Mouse (Mus musculus): ENCODE measurements around the gene Ptpn6.
"Not testable (repeated sequence)": the region's sequence is repeated elsewhere in the genome, so short reads cannot be mapped to it uniquely, and the experiment has no call there.

The Ptpn6 gene

GRCm38 (mm10) chr6:124699962-124700610 lies 38.4 kb downstream of the Ptpn6 start:
- DNase-seq (ENCODE audit: low read depth, low spot score), result no peak

DNA sequence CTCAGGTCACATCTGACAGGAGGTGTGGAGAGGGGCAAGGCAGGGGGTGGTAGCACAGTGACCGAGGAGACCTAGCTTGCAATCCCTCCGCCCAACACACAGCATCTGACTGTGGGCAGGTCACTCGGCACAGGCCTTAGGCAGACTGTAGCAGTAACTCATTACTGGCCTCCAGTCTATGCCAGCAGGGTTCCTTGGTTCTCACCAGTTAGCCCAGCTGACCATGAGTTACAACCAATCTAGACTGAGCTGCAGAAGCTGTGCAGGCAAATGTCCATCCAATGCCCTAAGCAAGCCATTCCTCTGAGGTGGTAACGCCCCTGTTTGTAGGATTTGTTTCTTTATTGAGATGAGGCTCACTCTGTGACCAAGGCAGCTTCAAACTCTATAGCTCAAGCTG lies 39.1 kb downstream of the Ptpn6 start:
- no peak for DNase-seq (ENCODE audit: low read depth, low spot score)

GRCm38 (mm10) chr6:124698751-124699150 lies 39.8 kb downstream of the Ptpn6 start:
- no peak for DNase-seq (ENCODE audit: low read depth, low spot score)

GRCm38 (mm10) chr6:124696441-124697150 lies 41.9 kb downstream of the Ptpn6 start:
- DNase-seq (ENCODE audit: low read depth, low spot score), result no peak

- DNase-seq (ENCODE audit: low read depth, low spot score), result no peak
Observed at GRCm38 (mm10) chr6:124694166-124694955, 44.2 kb downstream of the Ptpn6 start.

- no peak for DNase-seq (ENCODE audit: low read depth, low spot score)
Observed at GRCm38 (mm10) chr6:124693243-124693981, 45.1 kb downstream of the Ptpn6 start.

- no peak for DNase-seq (ENCODE audit: low read depth, low spot score)
Observed at GRCm38 (mm10) chr6:124690517-124690916, 48.0 kb downstream of the Ptpn6 start.

GRCm38 (mm10) chr6:124689011-124689410 lies 49.5 kb downstream of the Ptpn6 start:
- no peak for DNase-seq (ENCODE audit: low read depth, low spot score)

GRCm38 (mm10) chr6:124688151-124688758 lies 50.3 kb downstream of the Ptpn6 start:
- DNase-seq (ENCODE audit: low read depth, low spot score), result no peak

DNA sequence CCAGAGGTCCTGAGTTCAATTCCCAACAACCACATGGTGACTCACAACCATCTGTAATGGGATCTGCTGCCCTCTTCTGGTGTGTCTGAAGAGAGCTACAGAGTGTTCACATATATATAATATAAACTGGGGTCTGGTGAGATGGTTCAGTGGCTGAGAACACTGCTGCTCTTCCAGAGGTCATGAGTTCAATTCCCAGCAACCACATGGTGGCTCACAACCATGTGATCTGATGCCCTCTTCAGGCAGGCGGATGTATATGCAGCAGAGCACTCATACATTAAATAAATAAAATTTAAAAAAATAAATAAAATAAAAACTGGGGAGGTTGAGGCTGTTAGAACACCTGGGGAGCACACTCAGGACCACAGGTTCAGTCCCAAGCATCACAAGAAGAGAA lies 51.9 kb downstream of the Ptpn6 start:
- not testable (repeated sequence) for DNase-seq (ENCODE audit: low read depth, low spot score)

DNA sequence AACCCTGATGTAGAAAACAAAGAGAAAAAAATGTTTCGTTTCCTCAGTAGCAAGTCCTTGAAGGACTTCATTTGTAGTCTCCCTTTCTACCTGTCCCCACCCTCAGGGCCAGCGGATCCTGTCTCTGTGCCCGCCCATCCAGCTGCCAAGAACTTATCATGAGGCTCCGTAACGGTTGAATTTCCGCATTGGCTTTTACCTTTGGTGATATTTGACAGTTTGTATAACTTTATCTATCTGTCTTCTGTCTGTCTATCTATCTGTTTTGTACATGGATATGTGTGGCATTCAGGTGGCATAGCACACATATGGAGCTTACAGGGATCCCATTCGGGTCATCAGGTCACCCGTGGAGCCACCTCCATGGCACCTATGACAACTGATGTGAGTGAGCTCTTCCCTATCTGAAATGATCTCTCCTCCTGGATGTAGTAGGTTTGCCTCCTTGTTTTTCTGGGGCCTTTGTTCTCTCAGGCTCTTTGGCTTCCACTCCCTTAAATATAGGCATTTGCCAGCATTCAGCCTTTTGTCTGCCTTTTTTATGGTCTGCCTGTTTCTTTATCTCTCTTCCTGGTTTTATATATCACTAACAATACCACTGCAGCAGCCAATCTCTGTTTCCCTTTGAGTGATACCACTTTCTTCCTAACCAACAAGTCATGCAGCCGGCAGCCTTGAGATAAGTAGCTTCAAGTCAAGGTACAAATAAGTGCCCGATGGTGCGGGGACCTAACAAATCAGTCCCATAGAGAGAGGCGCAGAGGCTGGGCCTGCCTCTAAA lies 52.7 kb downstream of the Ptpn6 start:
- no peak for DNase-seq (ENCODE audit: low read depth, low spot score)

DNA sequence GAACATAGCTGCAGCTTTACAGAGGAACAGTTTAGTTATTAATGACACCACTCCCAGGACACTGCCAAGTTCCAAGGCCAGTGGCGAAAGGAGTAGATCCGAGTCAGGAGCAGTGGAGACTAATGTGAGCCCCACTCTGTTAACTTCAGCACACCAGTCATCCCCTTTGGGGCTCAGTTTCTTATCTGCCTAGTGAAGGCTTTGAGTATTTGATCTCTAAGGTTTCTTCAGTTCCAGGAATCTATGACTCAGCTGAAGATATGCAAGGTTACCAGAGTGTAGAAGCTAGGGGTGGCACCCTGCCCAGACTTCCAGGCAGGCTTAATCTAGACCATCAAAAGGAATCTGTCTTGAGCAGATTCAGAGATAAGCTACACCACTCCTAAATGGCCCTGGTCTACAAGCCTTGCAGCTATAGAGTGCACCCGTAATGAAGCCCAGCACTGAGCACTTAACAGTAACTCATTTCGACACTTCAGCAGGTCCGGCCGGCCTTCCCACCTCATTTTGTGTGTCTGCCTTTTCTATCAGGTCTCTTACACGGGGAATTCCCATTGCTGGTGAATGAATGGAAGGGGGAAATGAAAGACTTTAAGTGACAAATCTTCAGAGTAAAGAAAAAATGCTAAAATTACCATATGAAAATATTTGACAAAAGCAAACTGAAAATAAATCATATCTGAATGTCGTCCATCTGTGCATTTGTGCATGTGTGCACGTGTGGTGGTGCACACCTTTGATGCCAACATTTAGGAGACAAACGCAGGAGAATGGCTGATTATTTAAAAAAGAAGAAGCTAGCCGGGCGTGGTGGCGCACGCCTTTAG lies 54.7 kb downstream of the Ptpn6 start:
- no peak for DNase-seq (ENCODE audit: low read depth, low spot score)

DNA sequence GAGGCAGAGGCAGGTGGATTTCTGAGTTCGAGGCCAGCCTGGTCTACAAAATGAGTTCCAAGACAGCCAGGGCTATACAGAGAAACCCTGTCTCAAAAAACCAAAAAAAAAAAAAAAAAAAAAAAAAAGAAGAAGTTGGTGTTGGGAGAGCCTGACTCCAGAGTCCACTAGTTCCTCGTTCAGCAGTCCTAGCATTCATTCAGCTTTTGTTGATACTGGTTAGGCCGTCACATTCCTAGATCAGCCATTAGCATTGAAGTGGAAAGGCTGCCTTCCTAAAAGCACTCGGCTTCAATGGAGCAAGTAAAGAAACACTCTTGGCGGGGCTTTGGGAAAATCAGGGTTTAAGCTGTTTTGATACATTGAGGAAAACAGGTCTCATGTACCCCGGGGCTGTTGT lies 56.2 kb downstream of the Ptpn6 start:
- DNase-seq (ENCODE audit: low read depth, low spot score), result not testable (repeated sequence)

DNA sequence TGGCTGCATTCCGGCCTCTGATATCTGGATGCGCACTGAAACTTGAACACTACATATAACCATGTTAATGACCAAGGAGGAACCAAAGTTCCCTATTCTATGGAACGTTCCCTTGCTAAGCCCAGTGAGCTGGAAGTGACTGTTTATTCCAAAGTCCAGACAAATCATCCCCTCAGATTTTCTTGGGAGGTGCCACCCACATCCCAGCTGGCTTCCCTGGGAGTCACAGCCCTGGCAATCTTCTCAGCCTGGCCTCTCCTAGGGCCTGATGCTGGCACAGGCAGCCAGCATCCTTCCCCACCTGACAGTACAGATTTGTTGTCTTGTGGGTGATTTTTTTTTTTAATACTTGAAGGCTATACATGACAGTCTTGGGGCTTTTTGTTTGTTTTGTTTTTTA lies 59.0 kb downstream of the Ptpn6 start:
- DNase-seq (ENCODE audit: low read depth, low spot score), result no peak

GRCm38 (mm10) chr6:124678769-124679168 lies 59.7 kb downstream of the Ptpn6 start:
- DNase-seq (ENCODE audit: low read depth, low spot score), result no peak

- DNase-seq (ENCODE audit: low read depth, low spot score), result no peak
Observed at GRCm38 (mm10) chr6:124676171-124676570, 62.3 kb downstream of the Ptpn6 start.

DNA sequence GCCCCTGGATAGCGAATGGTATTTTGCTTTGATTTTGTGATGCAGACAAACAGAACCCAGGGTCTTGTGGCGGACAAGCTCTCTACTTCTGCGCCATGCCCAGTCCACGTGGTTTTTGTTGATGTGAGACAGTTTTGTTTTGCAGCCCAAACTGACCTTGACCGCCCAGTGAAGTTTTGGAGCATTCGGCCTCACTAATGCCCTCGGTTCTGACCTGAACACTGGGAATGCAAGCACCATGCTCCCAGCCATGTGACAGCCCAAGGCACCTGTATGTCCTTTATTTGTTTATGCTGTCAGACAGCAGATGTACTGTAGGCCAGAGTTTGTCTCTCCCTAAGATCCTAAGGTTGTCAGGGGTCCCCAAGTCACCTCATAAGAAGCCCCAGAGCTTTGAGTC lies 63.9 kb downstream of the Ptpn6 start:
- no peak for DNase-seq (ENCODE audit: low read depth, low spot score)

DNA sequence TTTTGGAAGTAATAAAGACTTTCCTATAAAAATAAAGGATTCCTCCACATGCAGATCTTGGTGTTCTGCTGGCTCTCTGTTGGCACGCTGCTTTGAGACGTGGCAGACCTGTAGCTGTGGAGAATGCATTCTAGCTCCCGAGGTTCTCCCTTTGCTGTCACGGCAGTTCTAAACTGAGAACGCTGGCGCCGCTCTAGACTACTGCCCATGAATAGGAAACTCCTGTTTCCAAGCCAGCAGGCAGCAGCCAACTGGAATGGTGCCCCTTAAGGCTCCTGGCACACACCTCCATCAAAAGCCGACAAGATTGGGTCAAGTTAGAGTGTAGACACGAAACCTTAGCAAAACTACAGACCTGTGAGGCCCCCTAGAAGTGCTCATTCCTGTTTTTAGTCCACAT lies 64.9 kb downstream of the Ptpn6 start:
- DNase-seq (ENCODE audit: low read depth, low spot score), result no peak

DNA sequence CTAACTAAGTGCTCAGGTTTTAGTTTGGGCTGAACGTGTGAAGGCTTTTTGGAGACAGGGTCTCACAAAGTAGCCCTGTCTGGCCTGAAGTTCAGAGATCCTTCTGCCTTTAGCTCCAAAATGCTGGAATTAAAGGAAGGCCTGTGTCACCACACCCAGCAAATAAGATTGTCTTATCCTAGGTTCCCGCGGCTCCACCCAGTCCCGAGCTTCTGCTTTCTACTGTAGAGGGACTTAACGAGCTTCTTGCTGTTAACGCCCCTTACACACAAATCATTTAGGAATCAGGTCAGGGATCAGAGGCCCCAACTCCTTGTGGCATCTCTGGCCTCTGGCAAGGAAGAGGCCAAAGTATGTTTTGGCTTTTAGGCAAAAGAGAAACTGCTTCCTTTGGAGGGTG lies 66.4 kb downstream of the Ptpn6 start:
- DNase-seq (ENCODE audit: low read depth, low spot score), result no peak

All from retina, postnatal 7 days (tissue).